Mouse (Mus musculus): Measurements from ENCODE around the gene Arsg. TPM values are rescaled to one million over a fixed set of nuclear protein-coding genes. Genes with fewer than 3 reads are reported as not detected.

Arsg gene
- 6.1 and 7.7 TPM in 2 replicates for polyA plus RNA-seq (2012; rRNA removed)

DNA sequence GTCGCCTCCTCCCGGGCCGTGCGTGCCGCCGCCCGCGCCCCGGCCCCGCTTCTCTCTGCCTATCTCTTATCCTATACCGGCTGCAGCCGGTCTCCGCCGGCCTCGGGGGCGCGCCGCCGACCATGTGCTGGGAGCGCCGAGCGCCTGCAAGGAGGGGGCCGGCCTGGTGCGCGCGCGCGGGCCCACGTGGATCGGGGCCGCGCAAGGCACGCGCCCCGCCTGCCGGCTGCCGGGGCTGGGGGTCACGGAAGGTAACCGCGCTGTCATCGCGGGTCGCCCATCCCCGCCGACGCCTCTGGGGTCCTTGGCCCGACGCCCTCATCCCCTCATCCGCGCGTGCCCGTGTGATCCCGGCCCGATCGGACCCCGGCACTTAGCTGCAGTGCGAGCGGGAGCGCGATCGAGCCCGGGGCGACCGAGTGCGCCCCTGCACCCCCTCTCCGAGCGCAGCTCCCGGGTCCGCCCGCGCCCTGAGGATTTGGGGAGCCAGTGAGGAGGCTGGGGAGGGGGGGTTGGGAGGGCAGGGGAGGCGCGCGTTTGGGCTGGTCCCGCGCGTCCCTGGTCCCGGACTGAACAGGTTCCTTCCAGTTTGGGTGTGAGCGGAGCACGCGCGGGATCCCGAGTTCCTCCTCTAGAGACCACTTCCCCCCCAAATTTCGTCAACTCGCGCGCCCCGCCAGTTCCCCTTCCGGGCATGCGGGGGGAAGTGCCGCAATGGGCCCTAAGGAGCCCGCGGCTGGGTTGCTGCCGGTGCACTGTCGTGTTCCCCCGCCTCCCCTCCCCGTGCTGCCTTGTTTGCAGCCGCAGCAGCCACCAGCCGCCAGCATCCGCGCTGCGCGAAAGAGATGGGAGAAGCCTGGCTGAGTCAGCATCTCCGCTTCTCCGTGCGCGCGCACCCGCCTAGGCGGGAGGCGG lies at the start of gene Arsg, which contains the start of gene Slc16a6:
TSS of gene Arsg (plus strand) at position 204 of the 915 bp plus-strand sequence.
TSS of gene Slc16a6 (minus strand) at position 428 of the 915 bp plus-strand sequence.

DNA sequence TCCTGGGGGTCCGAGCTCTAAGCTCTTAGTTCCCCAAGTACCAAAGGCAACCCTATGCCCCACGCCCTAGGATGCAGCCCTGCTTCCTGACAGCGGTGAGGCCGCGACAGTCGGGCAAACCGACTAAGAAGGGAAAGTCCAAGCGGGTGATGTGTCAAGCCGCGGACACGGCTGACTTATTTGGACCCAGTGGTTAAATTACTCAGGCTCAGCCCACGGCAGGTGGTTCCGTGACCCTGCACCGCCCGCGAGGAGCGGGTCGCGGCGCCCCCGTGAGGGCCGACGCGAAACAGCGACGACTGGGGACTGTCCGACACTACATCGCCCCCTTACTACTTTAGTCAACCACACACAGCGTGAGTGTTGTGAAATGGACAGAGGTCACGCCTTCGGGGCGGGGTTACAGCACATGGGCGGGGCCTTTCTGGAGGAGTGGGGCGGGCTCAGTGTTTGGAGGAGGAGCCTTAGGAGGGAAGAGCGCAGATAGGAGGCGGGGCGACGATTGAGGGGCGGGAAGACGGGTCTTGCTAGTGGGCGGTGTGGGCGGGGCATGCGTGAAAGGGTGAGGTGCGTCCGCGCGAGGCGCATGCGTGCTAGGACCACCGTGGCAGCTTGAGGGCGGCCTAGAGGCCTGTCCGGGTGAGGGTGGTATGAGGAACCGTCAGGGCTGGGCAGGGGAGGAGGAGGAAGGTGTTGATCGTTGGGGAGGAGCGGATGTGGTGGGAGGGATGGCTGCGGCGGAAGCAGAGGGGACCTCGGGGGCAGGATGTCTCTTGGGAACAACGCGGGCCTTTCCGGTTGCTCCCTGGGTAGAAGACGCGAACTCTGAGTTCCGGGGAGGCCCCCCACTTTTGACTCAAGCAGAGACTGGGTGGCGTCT lies 47.5 kb upstream of the Arsg start, which contains the start of gene Amz2:
TSS of gene Amz2 (plus strand) at position 555 of the 880 bp plus-strand sequence.

DNA sequence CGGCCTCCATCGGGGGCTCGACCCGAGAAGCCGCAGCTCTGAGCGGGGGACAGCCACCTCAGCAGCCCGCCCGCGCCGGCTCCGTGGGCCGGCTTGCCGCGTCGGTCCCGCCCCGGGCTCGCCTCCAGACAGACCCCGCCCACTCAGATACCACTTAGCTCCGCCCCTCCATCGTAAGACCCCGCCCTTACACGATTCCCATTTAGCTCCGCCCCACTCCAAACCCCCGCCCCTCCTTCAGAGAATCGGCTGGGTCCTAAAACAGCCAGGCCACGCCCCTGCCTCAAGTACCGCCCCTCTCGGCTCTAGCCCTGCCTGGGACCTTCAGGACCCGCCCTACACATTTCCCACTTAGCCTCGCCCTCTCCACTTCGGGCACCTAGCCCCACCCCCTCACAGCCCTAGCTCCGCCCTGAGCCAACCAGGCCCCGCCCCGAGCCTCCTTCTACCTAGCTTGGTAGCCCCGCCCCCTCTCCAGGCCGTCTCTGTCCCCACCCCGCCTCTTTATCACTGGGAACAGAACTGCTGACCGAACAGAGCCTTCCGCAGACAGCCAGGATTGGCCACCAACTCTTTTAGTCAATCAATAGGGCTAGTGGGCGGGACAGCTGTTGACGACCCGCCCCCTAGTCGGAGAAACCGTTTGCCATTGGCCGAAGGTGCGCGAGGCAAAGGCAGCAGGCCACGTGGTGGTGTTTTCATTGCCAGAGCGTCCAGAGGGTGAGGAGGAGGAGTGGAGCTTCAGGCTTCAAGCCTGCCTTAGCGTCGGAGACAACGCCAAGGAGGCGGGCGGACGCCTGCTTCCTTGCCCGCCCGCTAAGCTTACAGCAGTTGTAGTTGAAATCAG lies 138.4 kb downstream of the Arsg start, which contains the start of gene Wipi1:
TSS of gene Wipi1 (minus strand) at position 665 of the 847 bp plus-strand sequence.

Other genes starting within 250 kb of the Arsg start
- 1.5 and 2.8 TPM in 2 replicates for gene Rgs9, start 175.2 kb upstream of the Arsg start, polyA plus RNA-seq (2012; rRNA removed)
- gene Gna13, start 110.5 kb upstream of the Arsg start, polyA plus RNA-seq (2012; rRNA removed), result 42.1 and 43.7 TPM in 2 replicates
- gene 9930022D16Rik, start 59.5 kb upstream of the Arsg start, polyA plus RNA-seq (2012; rRNA removed), result not detected in 2 replicates
- 24.7 and 35.5 TPM in 2 replicates for gene Amz2, start 47.4 kb upstream of the Arsg start, polyA plus RNA-seq (2012; rRNA removed)
- gene Slc16a6, start 224 bp downstream of the Arsg start, polyA plus RNA-seq (2012; rRNA removed), result 0.86 and 1.3 TPM in 2 replicates
- 36.4 and 42.5 TPM in 2 replicates for gene Wipi1, start 138.6 kb downstream of the Arsg start, polyA plus RNA-seq (2012; rRNA removed)
- gene Prkar1a, start 176.0 kb downstream of the Arsg start, polyA plus RNA-seq (2012; rRNA removed), result 127 and 164 TPM in 2 replicates
- 16.0 and 20.3 TPM in 2 replicates for gene Fam20a, start 248.9 kb downstream of the Arsg start, polyA plus RNA-seq (2012; rRNA removed)

All from ovary, adult 2 months (tissue).